Mouse (Mus musculus) stomach, embryonic 15.5 days (tissue): Measurements from ENCODE around the gene 4931409K22Rik. TPM values are rescaled to one million over a fixed set of nuclear protein-coding genes. Genes with fewer than 3 reads are reported as not detected.

Source experiments
- ATAC-seq: fragments of 200-750 bp; cut with Nextera tagmentation; 2 replicates; pipeline ENCODE4 v1.8.0; 2017; ENCODE audit warnings: low read depth, moderate number of reproducible peaks, moderate TSS enrichment; ENCODE audit not compliant: insufficient read depth, low FRiP score
- H3K27ac ChIP-seq: fragments of 300-500 bp; sonication (generic); 2 replicates; pipeline ENCODE4 v1.5.1; 2015; ENCODE audit warnings: mild to moderate bottlenecking, inconsistent platforms
- H3K27me3 ChIP-seq: fragments of 300-500 bp; sonication (generic); replicated peaks from 2 replicates; pipeline ENCODE4 v1.6.1; 2015; ENCODE audit warnings: inconsistent platforms
- H3K36me3 ChIP-seq: fragments of 300-500 bp; sonication (generic); 2 replicates; pipeline ENCODE4 v1.6.1; 2015; ENCODE audit warnings: inconsistent platforms
- H3K4me1 ChIP-seq: fragments of 300-500 bp; sonication (generic); 2 replicates; pipeline ENCODE4 v1.6.1; 2015; ENCODE audit warnings: inconsistent platforms
- H3K4me2 ChIP-seq: fragments of 300-500 bp; sonication (generic); 2 replicates; pipeline ENCODE4 v1.6.1; 2015; ENCODE audit warnings: mild to moderate bottlenecking, inconsistent platforms
- H3K4me3 ChIP-seq: fragments of 300-500 bp; sonication (generic); replicated peaks from 2 replicates; pipeline ENCODE4 v1.5.1; 2015; ENCODE audit warnings: inconsistent platforms
- H3K9ac ChIP-seq: fragments of 300-500 bp; sonication (generic); 2 replicates; pipeline ENCODE4 v1.6.1; 2015; ENCODE audit warnings: inconsistent platforms
- H3K9me3 ChIP-seq: fragments of 300-500 bp; sonication (generic); 2 replicates; pipeline ENCODE4 v1.6.1; 2016; ENCODE audit warnings: inconsistent platforms
- WGBS: fragments of 180-500 bp; shearing (Covaris S2); methylation state at CpG from one replicate; pipeline ENCODE4 v1.1.7; 2015; 5-methylcytosine and 5-hydroxymethylcytosine counted together
- polyA plus RNA-seq: library from polyadenylated mRNA; unstranded; fragments of >200 nt; fragmentation: Nextera tagmentation; extraction: Ambion mirVana; gene quantifications from 2 replicates; pipeline ENCODE4 v1.2.1, GENCODE M21; 2015

The 4931409K22Rik gene
- polyA plus RNA-seq, 1 experiment from 2014 or later, result 0.24 TPM

- Histone ChIP-seq H3K4me3 (no peak overlapping the region), H3K9ac (no peak overlapping the region), H3K36me3 (no peaks in the 10 kb centered on the region), H3K4me1 (no peaks in the 10 kb centered on the region), H3K9me3 (no peaks in the 10 kb centered on the region), H3K27ac (no peak overlapping the region), H3K27me3 (peaks cover 10% of the 10 kb centered on the region), H3K4me2 (no peak overlapping the region)
- no peak for ATAC-seq
- 53% methylated on average over 5 of the region's 5 CpGs for WGBS
Observed at GRCm38 (mm10) chr5:24534292-24534691, 22.3 kb downstream of the 4931409K22Rik start.

- Histone ChIP-seq H3K4me1 (no peaks in the 10 kb centered on the region), H3K9ac (no peak overlapping the region), H3K27me3 (peaks cover 19% of the 10 kb centered on the region), H3K36me3 (no peaks in the 10 kb centered on the region), H3K27ac (no peak overlapping the region), H3K9me3 (no peaks in the 10 kb centered on the region), H3K4me3 (no peak overlapping the region), H3K4me2 (no peak overlapping the region)
- ATAC-seq, result no peak
- 54% methylated on average over 11 of the region's 11 CpGs for WGBS
Observed at GRCm38 (mm10) chr5:24533391-24533790, 23.2 kb downstream of the 4931409K22Rik start.

GRCm38 (mm10) chr5:24530042-24530689 lies 26.4 kb downstream of the 4931409K22Rik start:
- peaks cover 15% of the 10 kb centered on the region for H3K4me1 ChIP-seq
- H3K27ac ChIP-seq, result no peak overlapping the region
- WGBS, result 16% methylated on average over 24 of the region's 24 CpGs
- H3K36me3 ChIP-seq, result no peaks in the 10 kb centered on the region
- ATAC-seq, result peak; percentile 43; the same call in 1 of the 2 replicates
- peaks cover 49% of the 10 kb centered on the region for H3K27me3 ChIP-seq
- H3K4me3 ChIP-seq, result no peak overlapping the region
- no peak overlapping the region for H3K4me2 ChIP-seq
- no peaks in the 10 kb centered on the region for H3K9me3 ChIP-seq
- H3K9ac ChIP-seq, result no peak overlapping the region

GRCm38 (mm10) chr5:24527780-24528179 lies 28.8 kb downstream of the 4931409K22Rik start:
- Histone ChIP-seq H3K9me3 (no peaks in the 10 kb centered on the region), H3K27ac (no peak overlapping the region), H3K9ac (no peak overlapping the region), H3K27me3 (peaks cover 73% of the 10 kb centered on the region), H3K36me3 (no peaks in the 10 kb centered on the region), H3K4me3 (no peak overlapping the region), H3K4me1 (peaks cover 15% of the 10 kb centered on the region), H3K4me2 (no peak overlapping the region)
- no peak for ATAC-seq
- WGBS, result 15% methylated on average over 6 of the region's 6 CpGs

- Histone ChIP-seq H3K9ac (no peak within 1 kb of the TSS; the same call in 1 of the 2 replicates), H3K36me3 (no peaks in the 10 kb centered on the region), H3K27me3 (peaks cover 78% of the 10 kb centered on the region), H3K4me2 (peak within 1 kb of the TSS; percentile 90), H3K4me3 (peak within 1 kb of the TSS; percentile 40), H3K4me1 (peaks cover 15% of the 10 kb centered on the region), H3K27ac (no peak within 1 kb of the TSS), H3K9me3 (no peaks in the 10 kb centered on the region)
- WGBS, result under 1% methylated on average over 35 of the region's 49 CpGs
- peak; percentile 61; the same call in 1 of the 2 replicates for ATAC-seq
Observed at GRCm38 (mm10) chr5:24526889-24527230, 29.7 kb downstream of the 4931409K22Rik start, which contains the start of gene Gbx1. Gene Gbx1, minus strand, starts transcription at chr5:24527202.

GRCm38 (mm10) chr5:24526190-24526888 lies 30.3 kb downstream of the 4931409K22Rik start:
- peak overlapping the region; percentile 40 for H3K4me3 ChIP-seq
- peaks cover 15% of the 10 kb centered on the region for H3K4me1 ChIP-seq
- no peak overlapping the region; the same call in 1 of the 2 replicates for H3K9ac ChIP-seq
- under 1% methylated on average over 79 of the region's 109 CpGs for WGBS
- peaks cover 83% of the 10 kb centered on the region for H3K27me3 ChIP-seq
- H3K27ac ChIP-seq, result no peak overlapping the region
- H3K4me2 ChIP-seq, result peak overlapping the region; percentile 90
- ATAC-seq, result peak; percentile 11; the same call in 1 of the 2 replicates
- no peaks in the 10 kb centered on the region for H3K9me3 ChIP-seq
- H3K36me3 ChIP-seq, result no peaks in the 10 kb centered on the region

GRCm38 (mm10) chr5:24525360-24526189 lies 31.0 kb downstream of the 4931409K22Rik start:
- Histone ChIP-seq H3K27me3 (peaks cover 85% of the 10 kb centered on the region), H3K9ac (no peak overlapping the region), H3K9me3 (no peaks in the 10 kb centered on the region), H3K4me1 (peaks cover 15% of the 10 kb centered on the region), H3K27ac (no peak overlapping the region), H3K36me3 (no peaks in the 10 kb centered on the region), H3K4me3 (peak overlapping the region; percentile 40), H3K4me2 (peak overlapping the region; percentile 90)
- ATAC-seq, result no peak
- WGBS, result 4% methylated on average over 34 of the region's 34 CpGs

GRCm38 (mm10) chr5:24524522-24524921 lies 32.1 kb downstream of the 4931409K22Rik start:
- Histone ChIP-seq H3K27ac (no peak overlapping the region), H3K9ac (no peak overlapping the region), H3K9me3 (no peaks in the 10 kb centered on the region), H3K4me2 (no peak overlapping the region), H3K36me3 (no peaks in the 10 kb centered on the region), H3K4me3 (no peak overlapping the region), H3K27me3 (peaks cover 81% of the 10 kb centered on the region), H3K4me1 (peaks cover 15% of the 10 kb centered on the region)
- no peak for ATAC-seq
- WGBS, result 22% methylated on average over 4 of the region's 4 CpGs

GRCm38 (mm10) chr5:24523806-24524205 lies 32.8 kb downstream of the 4931409K22Rik start:
- Histone ChIP-seq H3K4me1 (peaks cover 15% of the 10 kb centered on the region), H3K36me3 (no peaks in the 10 kb centered on the region), H3K9me3 (no peaks in the 10 kb centered on the region), H3K9ac (no peak overlapping the region), H3K4me3 (no peak overlapping the region), H3K4me2 (no peak overlapping the region), H3K27me3 (peaks cover 78% of the 10 kb centered on the region), H3K27ac (no peak overlapping the region)
- 48% methylated on average over 8 of the region's 8 CpGs for WGBS
- ATAC-seq, result no peak

GRCm38 (mm10) chr5:24521366-24521765 lies 35.2 kb downstream of the 4931409K22Rik start:
- Histone ChIP-seq H3K27ac (no peak overlapping the region), H3K36me3 (no peaks in the 10 kb centered on the region), H3K9me3 (no peaks in the 10 kb centered on the region), H3K27me3 (peaks cover 58% of the 10 kb centered on the region), H3K4me3 (no peak overlapping the region), H3K4me2 (no peak overlapping the region), H3K9ac (no peak overlapping the region), H3K4me1 (peaks cover 6% of the 10 kb centered on the region)
- no peak for ATAC-seq
- 52% methylated on average over 8 of the region's 8 CpGs for WGBS

GRCm38 (mm10) chr5:24512271-24512670 lies 44.3 kb downstream of the 4931409K22Rik start:
- 38% methylated on average over 8 of the region's 8 CpGs for WGBS

More at GRCm38 (mm10) chr5:24512271-24512670, 44.3 kb downstream of the 4931409K22Rik start:
- no peaks in the 10 kb centered on the region for H3K9me3 ChIP-seq
- H3K36me3 ChIP-seq, result no peaks in the 10 kb centered on the region
- ATAC-seq, result peak; percentile 63; the same call in 1 of the 2 replicates
- 0 out of 2 replicates have a peak, but pooled peaks cover 4% of the 10 kb centered on the region for H3K4me1 ChIP-seq
- no peak overlapping the region for H3K9ac ChIP-seq
- no peak overlapping the region for H3K27ac ChIP-seq
- peaks cover under 1% of the 10 kb centered on the region; the same call in 1 of the 2 replicates for H3K27me3 ChIP-seq
- no peak overlapping the region for H3K4me2 ChIP-seq
- no peak overlapping the region for H3K4me3 ChIP-seq
